Mouse (Mus musculus): ENCODE measurements at regions not wholly inside any gene's neighbourhood (a gene's known extent, or its start where the extent isn't known, plus 50 kb on each side); places are given as distances from the start of the nearest gene placed in this dataset.
"Not testable (repeated sequence)": the region's sequence is repeated elsewhere in the genome, so short reads cannot be mapped to it uniquely, and the experiment has no call there.

GRCm38 (mm10) chr13:107588399-107589002 is 455.7 kb upstream of the Smim15 start:
- in situ Hi-C loops (cut with MboI; ENCODE audit: low pct_unique_long_range_greater_than_20kb in 1 of 2, low sequenced_read_pairs in 2 of 2, unreplicated experiment in 1 of 2): no loop called here

GRCm38 (mm10) chr13:107587678-107588077 is 456.6 kb upstream of the Smim15 start:
- in situ Hi-C loops (cut with MboI; ENCODE audit: low pct_unique_long_range_greater_than_20kb in 1 of 2, low sequenced_read_pairs in 2 of 2, unreplicated experiment in 1 of 2): no loop called here

GRCm38 (mm10) chr13:107585936-107586335 is 458.3 kb upstream of the Smim15 start:
- in situ Hi-C loops (cut with MboI; ENCODE audit: low pct_unique_long_range_greater_than_20kb in 1 of 2, low sequenced_read_pairs in 2 of 2, unreplicated experiment in 1 of 2): no loop called here

- in situ Hi-C loops (cut with MboI; ENCODE audit: low pct_unique_long_range_greater_than_20kb in 1 of 2, low sequenced_read_pairs in 2 of 2, unreplicated experiment in 1 of 2): no loop called here
Measured at GRCm38 (mm10) chr13:107585353-107585752, 458.9 kb upstream of the Smim15 start.

- in situ Hi-C loops (cut with MboI; ENCODE audit: low pct_unique_long_range_greater_than_20kb in 1 of 2, low sequenced_read_pairs in 2 of 2, unreplicated experiment in 1 of 2): no loop called here
Measured at GRCm38 (mm10) chr13:107578968-107579367, 465.3 kb upstream of the Smim15 start.

- in situ Hi-C loops (cut with MboI; ENCODE audit: low pct_unique_long_range_greater_than_20kb in 1 of 2, low sequenced_read_pairs in 2 of 2, unreplicated experiment in 1 of 2): no loop called here
Measured at GRCm38 (mm10) chr13:107577809-107578208, 466.4 kb upstream of the Smim15 start.

- in situ Hi-C loops (cut with MboI; ENCODE audit: low pct_unique_long_range_greater_than_20kb in 1 of 2, low sequenced_read_pairs in 2 of 2, unreplicated experiment in 1 of 2): no loop called here
Measured at GRCm38 (mm10) chr13:107577272-107577671, 467.0 kb upstream of the Smim15 start.

- in situ Hi-C loops (cut with MboI; ENCODE audit: low pct_unique_long_range_greater_than_20kb in 1 of 2, low sequenced_read_pairs in 2 of 2, unreplicated experiment in 1 of 2): no loop called here
Measured at GRCm38 (mm10) chr13:107576701-107577100, 467.5 kb upstream of the Smim15 start.

- in situ Hi-C loops (cut with MboI; ENCODE audit: low pct_unique_long_range_greater_than_20kb in 1 of 2, low sequenced_read_pairs in 2 of 2, unreplicated experiment in 1 of 2): no loop called here
Measured at GRCm38 (mm10) chr13:107575025-107575424, 469.2 kb upstream of the Smim15 start.

GRCm38 (mm10) chr13:107573499-107574355 is 470.5 kb upstream of the Smim15 start:
- in situ Hi-C loops (cut with MboI; ENCODE audit: low pct_unique_long_range_greater_than_20kb in 1 of 2, low sequenced_read_pairs in 2 of 2, unreplicated experiment in 1 of 2): no loop called here

GRCm38 (mm10) chr13:107571539-107571938 is 472.7 kb upstream of the Smim15 start:
- in situ Hi-C loops (cut with MboI; ENCODE audit: low pct_unique_long_range_greater_than_20kb in 1 of 2, low sequenced_read_pairs in 2 of 2, unreplicated experiment in 1 of 2): no loop called here

GRCm38 (mm10) chr13:107569477-107569876 is 474.8 kb upstream of the Smim15 start:
- in situ Hi-C loops (cut with MboI; ENCODE audit: low pct_unique_long_range_greater_than_20kb in 1 of 2, low sequenced_read_pairs in 2 of 2, unreplicated experiment in 1 of 2): no loop called here

- in situ Hi-C loops (cut with MboI; ENCODE audit: low pct_unique_long_range_greater_than_20kb in 1 of 2, low sequenced_read_pairs in 2 of 2, unreplicated experiment in 1 of 2): no loop called here
Measured at GRCm38 (mm10) chr13:107568701-107569121, 475.5 kb upstream of the Smim15 start.

GRCm38 (mm10) chr13:107562463-107562862 is 481.8 kb upstream of the Smim15 start:
- in situ Hi-C loops (cut with MboI; ENCODE audit: low pct_unique_long_range_greater_than_20kb in 1 of 2, low sequenced_read_pairs in 2 of 2, unreplicated experiment in 1 of 2): no loop called here

- in situ Hi-C loops (cut with MboI; ENCODE audit: low pct_unique_long_range_greater_than_20kb in 1 of 2, low sequenced_read_pairs in 2 of 2, unreplicated experiment in 1 of 2): no loop called here
Measured at GRCm38 (mm10) chr13:107561529-107561928, 482.7 kb upstream of the Smim15 start.

- in situ Hi-C loops (cut with MboI; ENCODE audit: low pct_unique_long_range_greater_than_20kb in 1 of 2, low sequenced_read_pairs in 2 of 2, unreplicated experiment in 1 of 2): no loop called here
Measured at GRCm38 (mm10) chr13:107555958-107556357, 488.3 kb upstream of the Smim15 start.

GRCm38 (mm10) chr13:107554091-107554490 is 490.2 kb upstream of the Smim15 start:
- in situ Hi-C loops (cut with MboI; ENCODE audit: low pct_unique_long_range_greater_than_20kb in 1 of 2, low sequenced_read_pairs in 2 of 2, unreplicated experiment in 1 of 2): no loop called here

GRCm38 (mm10) chr13:107552165-107552564 is 492.1 kb upstream of the Smim15 start:
- in situ Hi-C loops (cut with MboI; ENCODE audit: low pct_unique_long_range_greater_than_20kb in 1 of 2, low sequenced_read_pairs in 2 of 2, unreplicated experiment in 1 of 2): no loop called here

- in situ Hi-C loops (cut with MboI; ENCODE audit: low pct_unique_long_range_greater_than_20kb in 1 of 2, low sequenced_read_pairs in 2 of 2, unreplicated experiment in 1 of 2): not testable (repeated sequence)
Measured at GRCm38 (mm10) chr13:107549995-107550394, 494.3 kb upstream of the Smim15 start.

- in situ Hi-C loops (cut with MboI; ENCODE audit: low pct_unique_long_range_greater_than_20kb in 1 of 2, low sequenced_read_pairs in 2 of 2, unreplicated experiment in 1 of 2): no loop called here
Measured at GRCm38 (mm10) chr13:107547073-107547472, 497.2 kb upstream of the Smim15 start.

Measured in mouse embryonic stem cell (cell line).